8 mouse cellular contexts compared by ENCODE assay signal in the genomic region with DNA sequence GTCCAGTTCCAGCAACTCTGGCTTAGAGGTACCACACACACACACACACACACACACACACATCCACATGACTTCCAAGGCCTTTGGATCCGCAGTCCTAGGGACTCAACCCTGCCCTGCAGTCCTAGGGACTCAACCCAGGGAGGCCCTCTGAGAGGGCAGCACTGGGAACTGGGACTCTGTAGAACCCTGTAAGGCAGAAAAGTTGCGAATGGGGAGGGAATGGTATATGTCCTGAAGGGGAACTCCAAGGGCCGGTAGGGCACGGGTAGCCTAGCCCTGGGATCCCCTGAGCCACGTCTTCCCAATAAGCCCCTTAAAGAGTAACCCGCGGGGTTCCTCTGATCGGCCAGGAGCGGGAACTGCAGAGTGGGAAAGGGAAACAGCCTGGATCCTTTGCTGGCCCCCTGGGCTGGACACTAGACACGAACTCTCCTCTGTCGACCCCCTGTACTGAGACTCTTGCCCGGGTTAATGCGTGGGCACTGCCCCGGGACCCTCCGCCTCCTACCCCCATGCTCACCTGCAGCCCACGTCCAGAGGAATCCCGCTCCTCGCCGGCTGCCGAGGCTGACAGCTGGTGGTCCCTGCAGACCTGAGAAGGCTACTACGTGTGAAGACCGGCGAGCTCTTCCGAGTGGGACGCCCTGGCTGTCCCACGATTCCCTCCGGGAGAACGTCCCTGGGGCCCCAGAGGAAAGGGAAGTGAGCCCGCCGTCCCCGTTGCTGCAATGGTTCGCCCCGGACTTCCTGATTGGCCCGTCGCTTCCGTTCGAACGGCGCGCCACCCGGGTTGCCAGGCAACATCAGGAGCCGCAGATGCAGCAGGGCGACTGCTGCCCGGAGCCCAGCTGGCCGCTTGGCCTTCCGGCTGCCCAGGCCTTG. TPM values are rescaled to one million over a fixed set of nuclear protein-coding genes. Genes with fewer than 3 reads are reported as not detected.
DNase-seq lines count a peak whose midpoint lies in the region; ATAC-seq and TF ChIP-seq lines count a peak whose summit lies in the region.

Gene Fam110a (minus strand): TSS at position 750 of the 885 bp plus-strand sequence.

- peak within 1 kb of the TSS; percentile 95 for H3K4me3 ChIP-seq in G1E (ENCODE audit: low read depth, low read length)
- H3K4me3 ChIP-seq in cerebellum, adult 2 months (replicated peaks; ENCODE audit: insufficient read depth, low read depth, low read length) = peak within 1 kb of the TSS; percentile 93
- H3K4me3 ChIP-seq in forebrain, postnatal 0 days (ENCODE audit: low read depth, low read length) = peak within 1 kb of the TSS; percentile 92
- peak within 1 kb of the TSS; percentile 77 for H3K4me3 ChIP-seq in neural tube, embryonic 14.5 days (ENCODE audit: low read depth, low read length)
- H3K4me3 ChIP-seq in testis, adult 2 months (ENCODE audit: control insufficient read depth, low read depth, low read length) = peak within 1 kb of the TSS; percentile 87

- WGBS in cerebellum, adult 2 months = 1% methylated on average over 46 of the region's 46 CpGs
- 2% methylated on average over 46 of the region's 46 CpGs for WGBS in forebrain, postnatal 0 days
- WGBS in neural tube, embryonic 14.5 days = under 1% methylated on average over 46 of the region's 46 CpGs

- ATAC-seq in G1E (ENCODE audit: extremely low read depth, insufficient number of reproducible peaks, low FRiP score, poor library complexity, severe bottlenecking) = peak; percentile 92
- peak; percentile 96 for ATAC-seq in forebrain, postnatal 0 days
- peak; percentile 92 for ATAC-seq in neural tube, embryonic 14.5 days (ENCODE audit: low read depth)

- H3K4me2 ChIP-seq in forebrain, postnatal 0 days (ENCODE audit: low read depth) = peak within 1 kb of the TSS; percentile 89
- H3K4me2 ChIP-seq in neural tube, embryonic 14.5 days (ENCODE audit: low read depth, low read length) = peak within 1 kb of the TSS; percentile 94

- 0 out of 2 replicates have a peak within 1 kb of the TSS, but pooled peaks have one; percentile 36 for H3K27ac ChIP-seq in cerebellum, adult 2 months (ENCODE audit: insufficient read depth, low read length)
- no peak within 1 kb of the TSS for H3K27ac ChIP-seq in forebrain, postnatal 0 days (ENCODE audit: low read depth, low read length)
- peak within 1 kb of the TSS; percentile 60; the same call in 1 of the 2 replicates for H3K27ac ChIP-seq in neural tube, embryonic 14.5 days (ENCODE audit: low read depth, low read length)
- peak within 1 kb of the TSS; percentile 76 for H3K27ac ChIP-seq in testis, adult 2 months (ENCODE audit: control insufficient read depth, insufficient read depth, low read depth, low read length)

- H3K4me1 ChIP-seq in G1E (ENCODE audit: insufficient read depth, low read depth, low read length) = peaks cover 33% of the 10 kb centered on the region
- H3K4me1 ChIP-seq in cerebellum, adult 2 months (ENCODE audit: control insufficient read depth, insufficient read depth, low read length) = peaks cover 18% of the 10 kb centered on the region; the same call in 1 of the 2 replicates
- peaks cover 8% of the 10 kb centered on the region; the same call in 1 of the 2 replicates for H3K4me1 ChIP-seq in forebrain, postnatal 0 days (ENCODE audit: insufficient read depth)
- peaks cover 9% of the 10 kb centered on the region for H3K4me1 ChIP-seq in neural tube, embryonic 14.5 days (ENCODE audit: control insufficient read depth, insufficient read depth, low read length)
- H3K4me1 ChIP-seq in testis, adult 2 months (ENCODE audit: control insufficient read depth, insufficient read depth, low read length) = peaks cover 13% of the 10 kb centered on the region

- peak within 1 kb of the TSS; percentile 74 for H3K9ac ChIP-seq in forebrain, postnatal 0 days
- H3K9ac ChIP-seq in neural tube, embryonic 14.5 days (replicated peaks; ENCODE audit: low read depth, low read length) = peak within 1 kb of the TSS; percentile 78

- H3K9me3 ChIP-seq in G1E (replicated peaks) = no peaks in the 10 kb centered on the region
- no peaks in the 10 kb centered on the region for H3K9me3 ChIP-seq in forebrain, postnatal 0 days (ENCODE audit: low read length)
- no peaks in the 10 kb centered on the region for H3K9me3 ChIP-seq in neural tube, embryonic 14.5 days (ENCODE audit: control insufficient read depth, low read length)

- H3K36me3 ChIP-seq in G1E (replicated peaks) = peaks cover 40% of the 10 kb centered on the region
- H3K36me3 ChIP-seq in forebrain, postnatal 0 days (ENCODE audit: insufficient read depth) = no peaks in the 10 kb centered on the region
- no peaks in the 10 kb centered on the region for H3K36me3 ChIP-seq in neural tube, embryonic 14.5 days (ENCODE audit: control insufficient read depth, insufficient read depth, low read length)
- H3K36me3 ChIP-seq in testis, adult 2 months (ENCODE audit: control insufficient read depth, insufficient read depth, low read length) = no peaks in the 10 kb centered on the region

- TF ChIP-seq POLR2A in cerebellum, adult 2 months (IDR thresholded peaks at IDR 0.05; ENCODE audit: borderline replicate concordance, insufficient read depth, low read length) = peak; percentile 36; the same call in 1 of the 2 replicates
- TF ChIP-seq POLR2A in testis, adult 2 months (IDR thresholded peaks at IDR 0.05; ENCODE audit: control insufficient read depth, low read depth, low read length) = peak; percentile 84

- TF ChIP-seq CTCF in G1E (IDR thresholded peaks at IDR 0.05; ENCODE audit: low read depth, low read length) = no peak
- no peak for TF ChIP-seq CTCF in cerebellum, adult 2 months (IDR thresholded peaks at IDR 0.05; ENCODE audit: borderline replicate concordance, insufficient read depth, low read depth, low read length)
- no peak for TF ChIP-seq CTCF in forebrain, postnatal 0 days (IDR thresholded peaks at IDR 0.05; ENCODE audit: low read depth)
- TF ChIP-seq CTCF in testis, adult 2 months (IDR thresholded peaks at IDR 0.05; ENCODE audit: control insufficient read depth, insufficient read depth, insufficient replicate concordance, low read depth, low read length) = no peak

- peak; percentile 98 for DNase-seq in G1E (ENCODE audit: low spot score)
- peak; percentile 88 to 89 for DNase-seq in cerebellum, adult 2 months
- DNase-seq in forebrain, postnatal 0 days = peak; percentile 92
- peak; percentile 89 to 91 for DNase-seq in heart, postnatal 36 days
- DNase-seq in layer of hippocampus, adult 18-20 months (ENCODE audit: low spot score in 2 of 2) = peak; percentile 87 to 93
- DNase-seq in lung, adult 18-20 months = peak; percentile 94 to 97

- intact Hi-C loops in heart, postnatal 36 days (cut with DNase I) = no loop called here

- peaks cover 20% of the 10 kb centered on the region for H3K27me3 ChIP-seq in G1E (ENCODE audit: insufficient read depth, low read length)
- H3K27me3 ChIP-seq in cerebellum, adult 2 months (ENCODE audit: control insufficient read depth, insufficient read depth, low read length) = no peaks in the 10 kb centered on the region
- no peaks in the 10 kb centered on the region for H3K27me3 ChIP-seq in forebrain, postnatal 0 days (ENCODE audit: insufficient read depth, low read length)
- no peaks in the 10 kb centered on the region for H3K27me3 ChIP-seq in neural tube, embryonic 14.5 days (ENCODE audit: control insufficient read depth, insufficient read depth, low read length)
- H3K27me3 ChIP-seq in testis, adult 2 months (ENCODE audit: control insufficient read depth, insufficient read depth, low read length) = no peaks in the 10 kb centered on the region

RNA-seq across cellular contexts. Expression of gene Fam110a, which starts in this region (rescaled TPM):
- total RNA-seq in G1E (2014; fragmentation: Nextera tagmentation) = 4.1 and 5.2 TPM in 2 replicates
- total RNA-seq in G1E (2017) = 3.4 and 3.8 TPM in 2 replicates
- polyA plus RNA-seq in G1E (2012) = 24.7 and 30.5 TPM in 2 replicates
- 8.3 and 8.9 TPM in 2 replicates for polyA plus RNA-seq in cerebellum, adult 2 months (2012; rRNA removed)
- total RNA-seq in forebrain, postnatal 0 days (2014; rRNA removed) = 17.2 and 24.3 TPM in 2 replicates
- polyA plus RNA-seq in forebrain, postnatal 0 days (2015; fragmentation: Nextera tagmentation; extraction: Ambion mirVana) = 41.2 and 47.7 TPM in 2 replicates
- total RNA-seq in heart, postnatal 36 days (2021) = 1 to 10 TPM; 3.4 to 5.7 TPM
- 1 to 10 TPM; 7.3 to 9.7 TPM for total RNA-seq in layer of hippocampus, adult 18-20 months (2021)
- 36.3 and 36.6 TPM in 2 replicates for polyA plus RNA-seq in neural tube, embryonic 14.5 days (2014; fragmentation: Nextera tagmentation; extraction: Ambion mirVana)
- 175 and 190 TPM in 2 replicates for polyA plus RNA-seq in testis, adult 2 months (2012; rRNA removed)
